Mouse (Mus musculus) MEL-GATA-1-ER (cell line): ENCODE measurements around the gene Sncb.
"Not testable (repeated sequence)": the region's sequence is repeated elsewhere in the genome, so short reads cannot be mapped to it uniquely, and the experiment has no call there.

ENCODE experiments used
- DNase-seq: peaks from one replicate; pipeline ENCODE4 v3.0.0-alpha.2; 2012; ENCODE audit warnings: low read depth; ENCODE audit errors: extremely low read depth

Sncb gene

GRCm38 (mm10) chr13:54766192-54766768, at the start of gene Sncb:
TSS of gene Sncb (minus strand) at chr13:54766595.
- no peak for DNase-seq

- DNase-seq = no peak
These were observed 47.0 kb upstream of the Sncb start for GRCm38 (mm10) chr13:54813381-54813780.

- DNase-seq = no peak
These were observed 45.1 kb upstream of the Sncb start for GRCm38 (mm10) chr13:54811476-54811875.

GRCm38 (mm10) chr13:54808067-54808466, 41.7 kb upstream of the Sncb start:
- no peak for DNase-seq

GRCm38 (mm10) chr13:54806434-54806976, 40.1 kb upstream of the Sncb start:
- no peak for DNase-seq

- DNase-seq = no peak
These were observed 38.9 kb upstream of the Sncb start for GRCm38 (mm10) chr13:54805134-54805838.

- DNase-seq = no peak
These were observed 36.6 kb upstream of the Sncb start for GRCm38 (mm10) chr13:54803010-54803409.

- no peak for DNase-seq
These were observed 33.8 kb upstream of the Sncb start for GRCm38 (mm10) chr13:54800206-54800605.

GRCm38 (mm10) chr13:54799701-54800100, 33.3 kb upstream of the Sncb start:
- DNase-seq = peak; percentile 53

- no peak for DNase-seq
These were observed 32.3 kb upstream of the Sncb start for GRCm38 (mm10) chr13:54798740-54799139.

- no peak for DNase-seq
These were observed 31.7 kb upstream of the Sncb start for GRCm38 (mm10) chr13:54797861-54798643.

GRCm38 (mm10) chr13:54797356-54797755, 31.0 kb upstream of the Sncb start:
- peak; percentile 35 for DNase-seq

- DNase-seq = no peak
These were observed 28.4 kb upstream of the Sncb start for GRCm38 (mm10) chr13:54794843-54795242.

GRCm38 (mm10) chr13:54794002-54794577, 27.7 kb upstream of the Sncb start:
- DNase-seq = no peak

- DNase-seq = no peak
These were observed 26.1 kb upstream of the Sncb start for GRCm38 (mm10) chr13:54792259-54793230.

- DNase-seq = peak; percentile 64
These were observed 23.4 kb upstream of the Sncb start for GRCm38 (mm10) chr13:54789561-54790397.

GRCm38 (mm10) chr13:54788740-54789560, 22.6 kb upstream of the Sncb start, which contains the start of gene Tspan17:
TSS of gene Tspan17 (plus strand) at chr13:54789377.
- DNase-seq = peak; percentile 94

- DNase-seq = not testable (repeated sequence)
These were observed 21.2 kb upstream of the Sncb start for GRCm38 (mm10) chr13:54787591-54787990.

GRCm38 (mm10) chr13:54783698-54784097, 17.3 kb upstream of the Sncb start, which contains the start of gene Eif4e1b:
TSS of gene Eif4e1b (plus strand) at chr13:54783998.
- DNase-seq = no peak
